ENCODE assay signal across 9 mouse cellular contexts in genomic region chr16:18247521-18248399, GRCm38 (mm10). TPM values are rescaled to one million over a fixed set of nuclear protein-coding genes. Genes with fewer than 3 reads are reported as not detected.
A peak's percentile ranks its signal among the peaks of the same experiment; 100 is the strongest.
DNase-seq lines count a peak whose midpoint lies in the region; ATAC-seq and TF ChIP-seq lines count a peak whose summit lies in the region.
"Had no signal": no experiment of that assay in that cellular context is flagged by ENCODE, and none has a peak within 500 bp of the region (broad histone marks: within the 10 kb centered on the region; RNA-seq: fewer than 3 reads in every experiment).

No protein-coding gene starts in this region.

- H3K27ac ChIP-seq in cerebellum, adult 2 months (ENCODE audit: insufficient read depth, low read length) = peak overlapping the region; percentile 24; the same call in 1 of the 2 replicates
- peak overlapping the region; percentile 92 for H3K27ac ChIP-seq in forebrain, embryonic 16.5 days (ENCODE audit: low read length)
- H3K27ac ChIP-seq in liver, embryonic 13.5 days = peak overlapping the region; percentile 91

- H3K4me1 ChIP-seq in cerebellum, adult 2 months (ENCODE audit: control insufficient read depth, insufficient read depth, low read length) = peaks cover 7% of the 10 kb centered on the region
- H3K4me1 ChIP-seq in forebrain, embryonic 16.5 days (replicated peaks; ENCODE audit: control insufficient read depth, insufficient read depth, low read length) = peaks cover 31% of the 10 kb centered on the region
- H3K4me1 ChIP-seq in liver, embryonic 13.5 days (replicated peaks) = peaks cover 58% of the 10 kb centered on the region

- H3K4me2 ChIP-seq in forebrain, embryonic 16.5 days (ENCODE audit: low read length) = peak overlapping the region; percentile 80
- H3K4me2 ChIP-seq in liver, embryonic 13.5 days = peak overlapping the region; percentile 95

- TF ChIP-seq CTCF in cerebellum, adult 2 months (IDR thresholded peaks at IDR 0.05; ENCODE audit: borderline replicate concordance, insufficient read depth, low read depth, low read length) = no peak

- no peak for TF ChIP-seq POLR2A in cerebellum, adult 2 months (IDR thresholded peaks at IDR 0.05; ENCODE audit: borderline replicate concordance, insufficient read depth, low read length)

- no peak for DNase-seq in cerebellum, adult 2 months
- DNase-seq in cerebellum, postnatal 36 days = no peak
- DNase-seq in right cerebral cortex, postnatal 25 days = peak; percentile 36
- no peak for DNase-seq in right cerebral cortex, postnatal 36 days (ENCODE audit: low spot score in 2 of 2)
- no peak for DNase-seq in liver, embryonic 13.5 days
- peak; percentile 63 for DNase-seq in testis, postnatal 10 days (ENCODE audit: low spot score)

- under 1% methylated on average over 33 of the region's 33 CpGs for WGBS in cerebellum, adult 2 months
- under 1% methylated on average over 33 of the region's 33 CpGs for WGBS in forebrain, embryonic 16.5 days
- under 1% methylated on average over 33 of the region's 33 CpGs for WGBS in liver, embryonic 13.5 days (ENCODE audit: insufficient replicate concordance)

- no peaks in the 10 kb centered on the region for H3K9me3 ChIP-seq in forebrain, embryonic 16.5 days (ENCODE audit: control insufficient read depth, low read length)
- H3K9me3 ChIP-seq in liver, embryonic 13.5 days (replicated peaks) = no peaks in the 10 kb centered on the region

- ATAC-seq in forebrain, embryonic 16.5 days = peak; percentile 1; the same call in 1 of the 2 replicates
- ATAC-seq in liver, embryonic 13.5 days (ENCODE audit: low read depth) = no peak
- ATAC-seq in erythroid progenitor cell, adult 5-6 weeks (replicated peaks; ENCODE audit: low FRiP score, poor library complexity, severe bottlenecking) = no peak

- H3K36me3 ChIP-seq in forebrain, embryonic 16.5 days (ENCODE audit: control insufficient read depth, insufficient read depth) = peaks cover 30% of the 10 kb centered on the region
- peaks cover 75% of the 10 kb centered on the region for H3K36me3 ChIP-seq in liver, embryonic 13.5 days

- H3K4me3 ChIP-seq in cerebellum, adult 2 months (replicated peaks; ENCODE audit: insufficient read depth, low read depth, low read length) = peak overlapping the region; percentile 85
- H3K4me3 ChIP-seq in forebrain, embryonic 16.5 days (replicated peaks; ENCODE audit: low read length) = peak overlapping the region; percentile 88
- peak overlapping the region; percentile 94 for H3K4me3 ChIP-seq in liver, embryonic 13.5 days (replicated peaks)

- peak overlapping the region; percentile 86 for H3K9ac ChIP-seq in forebrain, embryonic 16.5 days (replicated peaks; ENCODE audit: low read depth, low read length)
- peak overlapping the region; percentile 93 for H3K9ac ChIP-seq in liver, embryonic 13.5 days

- H3K27me3 ChIP-seq in cerebellum, adult 2 months (ENCODE audit: control insufficient read depth, insufficient read depth, low read length) = no peaks in the 10 kb centered on the region
- H3K27me3 ChIP-seq in forebrain, embryonic 16.5 days (replicated peaks; ENCODE audit: control insufficient read depth, insufficient read depth, low read length) = no peaks in the 10 kb centered on the region
- H3K27me3 ChIP-seq in liver, embryonic 13.5 days = no peaks in the 10 kb centered on the region

RNA-seq across cellular contexts. Expression of gene Trmt2a, which starts 0.7 kb away (rescaled TPM):
- polyA plus RNA-seq in cerebellum, adult 2 months (2012; rRNA removed) = 96.0 and 99.5 TPM in 2 replicates
- 118 and 139 TPM in 2 replicates for polyA plus RNA-seq in forebrain, embryonic 16.5 days (2015; fragmentation: Nextera tagmentation; extraction: Ambion mirVana)
- 74.8 and 74.9 TPM in 2 replicates for polyA plus RNA-seq in liver, embryonic 13.5 days (2015; fragmentation: Nextera tagmentation; extraction: Ambion mirVana)
- 51.2 and 52.4 TPM in 2 replicates for total RNA-seq in erythroid progenitor cell, adult 5-6 weeks (2015; ENCODE audit: low replicate concordance)
- total RNA-seq in erythroid progenitor cell, adult 5-6 weeks (2017; ENCODE audit: low replicate concordance) = 20.2 and 30.0 TPM in 2 replicates

RNA-seq across cellular contexts. Expression of gene Ranbp1, which starts 0.8 kb away (rescaled TPM):
- polyA plus RNA-seq in cerebellum, adult 2 months (2012; rRNA removed) = 96.2 and 104 TPM in 2 replicates
- 370 and 388 TPM in 2 replicates for polyA plus RNA-seq in forebrain, embryonic 16.5 days (2015; fragmentation: Nextera tagmentation; extraction: Ambion mirVana)
- 491 and 563 TPM in 2 replicates for polyA plus RNA-seq in liver, embryonic 13.5 days (2015; fragmentation: Nextera tagmentation; extraction: Ambion mirVana)
- total RNA-seq in erythroid progenitor cell, adult 5-6 weeks (2015; ENCODE audit: low replicate concordance) = 144 and 145 TPM in 2 replicates
- total RNA-seq in erythroid progenitor cell, adult 5-6 weeks (2017; ENCODE audit: low replicate concordance) = 76.8 and 133 TPM in 2 replicates

RNA-seq across cellular contexts. Expression of gene Gm49776, which starts 10.4 kb away (rescaled TPM):
- polyA plus RNA-seq in cerebellum, adult 2 months (2012; rRNA removed) = 0.47 TPM in 1 of 2 replicates, not detected in the other
- 2.0 TPM in 1 of 2 replicates, not detected in the other for polyA plus RNA-seq in forebrain, embryonic 16.5 days (2015; fragmentation: Nextera tagmentation; extraction: Ambion mirVana)
- polyA plus RNA-seq in liver, embryonic 13.5 days (2015; fragmentation: Nextera tagmentation; extraction: Ambion mirVana) = 1.3 and 2.4 TPM in 2 replicates
- total RNA-seq in erythroid progenitor cell, adult 5-6 weeks (2015; ENCODE audit: low replicate concordance) = not detected in 2 replicates
- 4.1 TPM in 1 of 2 replicates, not detected in the other for total RNA-seq in erythroid progenitor cell, adult 5-6 weeks (2017; ENCODE audit: low replicate concordance)
- total RNA-seq: layer of hippocampus, postnatal 36 days had no signal

RNA-seq across cellular contexts. Expression of gene Zdhhc8, which starts 12.8 kb away (rescaled TPM):
- 74.0 and 85.3 TPM in 2 replicates for polyA plus RNA-seq in cerebellum, adult 2 months (2012; rRNA removed)
- polyA plus RNA-seq in forebrain, embryonic 16.5 days (2015; fragmentation: Nextera tagmentation; extraction: Ambion mirVana) = 15.1 and 17.4 TPM in 2 replicates
- polyA plus RNA-seq in liver, embryonic 13.5 days (2015; fragmentation: Nextera tagmentation; extraction: Ambion mirVana) = 1.7 and 2.3 TPM in 2 replicates
- 1.4 TPM in 1 of 2 replicates, not detected in the other for total RNA-seq in erythroid progenitor cell, adult 5-6 weeks (2015; ENCODE audit: low replicate concordance)
- total RNA-seq in erythroid progenitor cell, adult 5-6 weeks (2017; ENCODE audit: low replicate concordance) = 2.2 TPM in 1 of 2 replicates, not detected in the other

RNA-seq across cellular contexts. Expression of gene Ccdc188, which starts 30.1 kb away (rescaled TPM):
- not detected in 2 replicates for polyA plus RNA-seq in cerebellum, adult 2 months (2012; rRNA removed)
- polyA plus RNA-seq in forebrain, embryonic 16.5 days (2015; fragmentation: Nextera tagmentation; extraction: Ambion mirVana) = 0.19 TPM in 1 of 2 replicates, not detected in the other
- not detected in 2 replicates for polyA plus RNA-seq in liver, embryonic 13.5 days (2015; fragmentation: Nextera tagmentation; extraction: Ambion mirVana)
- not detected in 2 replicates for total RNA-seq in erythroid progenitor cell, adult 5-6 weeks (2015; ENCODE audit: low replicate concordance)
- total RNA-seq in erythroid progenitor cell, adult 5-6 weeks (2017; ENCODE audit: low replicate concordance) = not detected in 2 replicates
- total RNA-seq: layer of hippocampus, postnatal 36 days had no signal

Comparison
In these comparisons a context has a peak if more than half of its experiments do, and no peak if none do; other contexts are left out.
1. DNase-seq: peak in right cerebral cortex, postnatal 25 days (single experiment) and testis, postnatal 10 days (single experiment); none in cerebellum, adult 2 months (0 of 2), cerebellum, postnatal 36 days (0 of 2), right cerebral cortex, postnatal 36 days (0 of 2) and liver, embryonic 13.5 days (single experiment).
2. H3K27ac ChIP-seq: peak in every context shown above with its lines; median percentile 92 in forebrain, embryonic 16.5 days; 91 in liver, embryonic 13.5 days; 24 in cerebellum, adult 2 months.
3. Peak in every context shown above with its lines, with median percentiles within 50 percentile points of each other: H3K4me3 ChIP-seq.